Mouse (Mus musculus) testis, adult 2 months (tissue): ENCODE results near the gene Tomm40. TPM values are rescaled to one million over a fixed set of nuclear protein-coding genes. Genes with fewer than 3 reads are reported as not detected.
A peak's percentile ranks its signal among the peaks of the same experiment; 100 is the strongest.

Source experiments
- H3K27ac ChIP-seq: fragments of 200-500 bp; 2 replicates; pipeline ENCODE4 v1.5.1; 2012; ENCODE audit warnings: low read depth, low read length; ENCODE audit not compliant: control insufficient read depth, insufficient read depth
- H3K27me3 ChIP-seq: fragments of 200-500 bp; 2 replicates; pipeline ENCODE4 v1.6.1; 2012; ENCODE audit warnings: mild to moderate bottlenecking, low read length, moderate library complexity; ENCODE audit not compliant: control insufficient read depth, insufficient read depth
- H3K36me3 ChIP-seq: fragments of 200-500 bp; 2 replicates; pipeline ENCODE4 v1.6.1; 2012; ENCODE audit warnings: mild to moderate bottlenecking, low read length; ENCODE audit not compliant: control insufficient read depth, insufficient read depth
- H3K4me1 ChIP-seq: fragments of 200-500 bp; 2 replicates; pipeline ENCODE4 v1.6.1; 2012; ENCODE audit warnings: low read length; ENCODE audit not compliant: control insufficient read depth, insufficient read depth
- H3K4me3 ChIP-seq: fragments of 200-500 bp; 2 replicates; pipeline ENCODE4 v1.5.1; 2012; ENCODE audit warnings: low read depth, mild to moderate bottlenecking, low read length, moderate library complexity, mixed read lengths; ENCODE audit not compliant: control insufficient read depth
- CTCF ChIP-seq: fragments of 200-500 bp; IDR thresholded peaks from 2 replicates; pipeline ENCODE4 v1.5.1; 2012; ENCODE audit warnings: low read depth, mild to moderate bottlenecking, inconsistent platforms, low read length, moderate library complexity; ENCODE audit not compliant: control insufficient read depth, insufficient read depth, insufficient replicate concordance
- POLR2A ChIP-seq: fragments of 200-500 bp; IDR thresholded peaks from 2 replicates; pipeline ENCODE4 v1.6.1; 2012; ENCODE audit warnings: low read depth, mild to moderate bottlenecking, inconsistent platforms, low read length, moderate library complexity; ENCODE audit not compliant: control insufficient read depth
- polyA plus RNA-seq: library from polyadenylated mRNA; depleted of rRNA; stranded (reverse); fragments of >200 nt; gene quantifications from 2 replicates; pipeline ENCODE4 v1.2.3, GENCODE M21; 2012

Gene Tomm40
- polyA plus RNA-seq, 1 experiment, result 38.3 TPM

DNA sequence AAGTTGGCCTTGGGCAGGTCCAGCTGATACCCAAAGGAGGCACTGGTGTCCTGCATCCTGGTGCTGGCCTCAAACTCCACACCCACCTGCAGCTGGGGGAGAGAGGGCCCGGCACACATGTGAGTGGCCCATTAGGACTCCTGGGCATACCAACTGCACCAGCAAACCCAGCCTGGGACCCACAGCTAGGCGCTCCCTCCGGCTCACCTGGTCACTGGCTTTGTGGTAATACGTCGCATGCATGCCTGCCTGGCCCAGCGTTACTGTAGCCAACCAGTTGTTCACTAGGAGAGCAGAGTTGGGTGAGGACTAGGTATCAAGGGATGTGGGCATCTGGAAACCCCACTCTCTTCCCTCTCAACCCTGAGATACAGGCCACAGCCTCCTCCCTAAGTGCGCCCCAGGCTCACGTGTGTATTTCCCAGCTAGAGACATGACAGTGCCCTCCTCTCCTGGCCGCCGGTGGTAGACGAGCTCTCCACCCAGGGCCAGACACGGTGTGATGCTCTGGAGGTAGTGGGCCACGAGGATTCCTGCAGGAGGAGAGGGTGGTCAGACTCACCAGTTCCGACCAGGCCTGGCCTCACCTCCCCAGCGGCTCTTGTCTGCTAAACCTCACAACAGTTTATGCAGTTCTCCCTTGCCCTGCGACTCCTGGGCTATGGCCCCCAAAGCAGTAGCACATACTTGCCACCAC is 12.2 kb downstream of the Tomm40 start:
- H3K36me3 ChIP-seq, result no peaks in the 10 kb centered on the region; the same call in none of the 2 replicates

GRCm38 (mm10) chr7:19701069-19701761 is 14.0 kb downstream of the Tomm40 start:
- no peak overlapping the region for H3K4me3 ChIP-seq
- TF ChIP-seq POLR2A, result no peak
- peak; percentile 41; the same call in 1 of the 2 replicates for TF ChIP-seq CTCF
- H3K36me3 ChIP-seq, result no peaks in the 10 kb centered on the region
- H3K27me3 ChIP-seq, result no peaks in the 10 kb centered on the region; the same call in 1 of the 2 replicates
- no peak overlapping the region for H3K27ac ChIP-seq
- H3K4me1 ChIP-seq, result peaks cover 14% of the 10 kb centered on the region

More for the DNA sequence above, 12.2 kb downstream of the Tomm40 start:
- peaks cover 13% of the 10 kb centered on the region for H3K4me1 ChIP-seq
- no peaks in the 10 kb centered on the region; the same call in 1 of the 2 replicates for H3K27me3 ChIP-seq
- TF ChIP-seq CTCF (no peak), POLR2A (no peak)
- H3K4me3 ChIP-seq, result no peak overlapping the region
- H3K27ac ChIP-seq, result no peak overlapping the region

DNA sequence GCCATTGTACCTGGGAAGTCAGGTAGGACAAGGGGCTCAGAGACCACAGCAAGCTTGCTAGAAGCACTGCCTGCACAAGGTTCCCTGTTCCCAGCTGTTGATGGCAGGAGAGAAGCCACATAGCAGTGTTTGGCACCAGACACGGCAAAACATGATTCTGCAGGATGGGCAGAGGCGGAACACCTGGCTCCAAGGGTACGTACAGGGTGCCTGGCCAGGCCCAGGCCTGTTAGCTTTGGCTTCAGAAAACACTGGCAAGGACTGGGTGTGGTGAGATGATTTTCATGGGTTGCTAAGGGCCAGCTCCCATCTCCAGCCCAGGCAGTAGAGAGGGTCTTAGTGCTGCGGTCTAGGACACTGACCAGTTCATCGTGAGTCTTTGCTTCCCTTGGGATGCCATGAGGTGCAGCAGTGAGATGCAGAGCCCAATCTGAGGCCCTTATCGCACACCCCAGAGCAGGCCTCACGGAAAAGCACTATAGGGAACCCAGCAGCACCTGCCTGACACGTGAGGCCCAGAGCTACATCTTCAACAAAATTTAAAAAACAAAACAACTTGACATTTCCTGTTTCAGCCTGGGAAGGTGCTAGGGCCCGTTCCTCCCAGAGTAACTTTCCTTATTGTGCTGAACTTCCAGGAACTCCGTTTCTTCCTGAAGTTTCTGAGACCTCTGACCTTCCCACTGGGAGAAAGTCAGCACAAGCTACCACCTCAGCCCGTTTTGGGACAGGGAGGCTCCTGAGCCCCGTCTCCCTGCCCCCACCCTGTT is 14.8 kb downstream of the Tomm40 start:
- H3K4me3 ChIP-seq, result no peak overlapping the region
- no peaks in the 10 kb centered on the region; the same call in 1 of the 2 replicates for H3K27me3 ChIP-seq
- peaks cover 14% of the 10 kb centered on the region for H3K4me1 ChIP-seq
- no peaks in the 10 kb centered on the region for H3K36me3 ChIP-seq
- H3K27ac ChIP-seq, result no peak overlapping the region
- no peak for TF ChIP-seq POLR2A
- TF ChIP-seq CTCF, result no peak

GRCm38 (mm10) chr7:19699827-19700148 is 15.4 kb downstream of the Tomm40 start:
- Histone ChIP-seq H3K4me1 (peaks cover 14% of the 10 kb centered on the region), H3K36me3 (no peaks in the 10 kb centered on the region), H3K27ac (no peak overlapping the region), H3K27me3 (no peaks in the 10 kb centered on the region; the same call in 1 of the 2 replicates), H3K4me3 (no peak overlapping the region)
- TF ChIP-seq CTCF (no peak), POLR2A (no peak)

GRCm38 (mm10) chr7:19698907-19699826 is 16.1 kb downstream of the Tomm40 start, which contains the start of gene Apoe:
TSS of gene Apoe (minus strand) at chr7:19699188.
- Histone ChIP-seq H3K4me3 (peak within 1 kb of the TSS; percentile 47), H3K27ac (no peak within 1 kb of the TSS), H3K27me3 (no peaks in the 10 kb centered on the region; the same call in 1 of the 2 replicates), H3K36me3 (no peaks in the 10 kb centered on the region), H3K4me1 (peaks cover 14% of the 10 kb centered on the region)
- TF ChIP-seq POLR2A, result no peak
- no peak for TF ChIP-seq CTCF
